Mouse (Mus musculus): ENCODE data around the gene Akna. TPM values are rescaled to one million over a fixed set of nuclear protein-coding genes. Genes with fewer than 3 reads are reported as not detected.
A peak's percentile ranks its signal among the peaks of the same experiment; 100 is the strongest.

Akna gene
- polyA plus RNA-seq, 1 experiment = 61.0 TPM

- no peak for TF ChIP-seq POLR2A (IDR thresholded peaks at IDR 0.05; ENCODE audit: control insufficient read depth, low read depth, low read length)
- TF ChIP-seq CTCF (IDR thresholded peaks at IDR 0.05; ENCODE audit: control insufficient read depth, insufficient read depth, insufficient replicate concordance, low read depth, low read length) = no peak
- H3K27me3 ChIP-seq (ENCODE audit: control insufficient read depth, insufficient read depth, low read length) = no peaks in the 10 kb centered on the region
- no peak overlapping the region for H3K27ac ChIP-seq (ENCODE audit: control insufficient read depth, insufficient read depth, low read depth, low read length)
- H3K4me3 ChIP-seq (ENCODE audit: control insufficient read depth, low read depth, low read length) = no peak overlapping the region
- no peaks in the 10 kb centered on the region for H3K36me3 ChIP-seq (ENCODE audit: control insufficient read depth, insufficient read depth, low read length)
- H3K4me1 ChIP-seq (ENCODE audit: control insufficient read depth, insufficient read depth, low read length) = no peaks in the 10 kb centered on the region
Measured at GRCm38 (mm10) chr4:63370897-63371296, 32.3 kb downstream of the Akna start.

GRCm38 (mm10) chr4:63368577-63368976, 34.6 kb downstream of the Akna start:
- peak; percentile 99 for TF ChIP-seq CTCF (IDR thresholded peaks at IDR 0.05; ENCODE audit: control insufficient read depth, insufficient read depth, insufficient replicate concordance, low read depth, low read length)
- no peak for TF ChIP-seq POLR2A (IDR thresholded peaks at IDR 0.05; ENCODE audit: control insufficient read depth, low read depth, low read length)

GRCm38 (mm10) chr4:63362150-63362549, 41.0 kb downstream of the Akna start, which contains the start of gene Orm2:
Gene Orm2, plus strand, starts transcription at chr4:63362449.
- H3K27ac ChIP-seq (ENCODE audit: control insufficient read depth, insufficient read depth, low read depth, low read length) = no peak within 1 kb of the TSS
- no peak for TF ChIP-seq CTCF (IDR thresholded peaks at IDR 0.05; ENCODE audit: control insufficient read depth, insufficient read depth, insufficient replicate concordance, low read depth, low read length)
- TF ChIP-seq POLR2A (IDR thresholded peaks at IDR 0.05; ENCODE audit: control insufficient read depth, low read depth, low read length) = no peak
- H3K27me3 ChIP-seq (ENCODE audit: control insufficient read depth, insufficient read depth, low read length) = no peaks in the 10 kb centered on the region
- no peak within 1 kb of the TSS for H3K4me3 ChIP-seq (ENCODE audit: control insufficient read depth, low read depth, low read length)
- H3K36me3 ChIP-seq (ENCODE audit: control insufficient read depth, insufficient read depth, low read length) = no peaks in the 10 kb centered on the region
- no peaks in the 10 kb centered on the region for H3K4me1 ChIP-seq (ENCODE audit: control insufficient read depth, insufficient read depth, low read length)

More at GRCm38 (mm10) chr4:63368577-63368976, 34.6 kb downstream of the Akna start:
- Histone ChIP-seq H3K36me3 (ENCODE audit: control insufficient read depth, insufficient read depth, low read length) (no peaks in the 10 kb centered on the region), H3K27ac (ENCODE audit: control insufficient read depth, insufficient read depth, low read depth, low read length) (no peak overlapping the region), H3K4me1 (ENCODE audit: control insufficient read depth, insufficient read depth, low read length) (no peaks in the 10 kb centered on the region), H3K27me3 (ENCODE audit: control insufficient read depth, insufficient read depth, low read length) (no peaks in the 10 kb centered on the region), H3K4me3 (ENCODE audit: control insufficient read depth, low read depth, low read length) (no peak overlapping the region)

- no peak overlapping the region for H3K27ac ChIP-seq (ENCODE audit: control insufficient read depth, insufficient read depth, low read depth, low read length)
- H3K36me3 ChIP-seq (ENCODE audit: control insufficient read depth, insufficient read depth, low read length) = no peaks in the 10 kb centered on the region
- H3K27me3 ChIP-seq (ENCODE audit: control insufficient read depth, insufficient read depth, low read length) = no peaks in the 10 kb centered on the region
- no peak overlapping the region for H3K4me3 ChIP-seq (ENCODE audit: control insufficient read depth, low read depth, low read length)
- no peaks in the 10 kb centered on the region for H3K4me1 ChIP-seq (ENCODE audit: control insufficient read depth, insufficient read depth, low read length)
- TF ChIP-seq POLR2A (IDR thresholded peaks at IDR 0.05; ENCODE audit: control insufficient read depth, low read depth, low read length) (no peak), CTCF (IDR thresholded peaks at IDR 0.05; ENCODE audit: control insufficient read depth, insufficient read depth, insufficient replicate concordance, low read depth, low read length) (no peak)
Measured at GRCm38 (mm10) chr4:63359861-63360260, 43.3 kb downstream of the Akna start.

GRCm38 (mm10) chr4:63356981-63357570, 46.1 kb downstream of the Akna start:
- Histone ChIP-seq H3K27ac (ENCODE audit: control insufficient read depth, insufficient read depth, low read depth, low read length) (no peak overlapping the region), H3K4me1 (ENCODE audit: control insufficient read depth, insufficient read depth, low read length) (no peaks in the 10 kb centered on the region), H3K36me3 (ENCODE audit: control insufficient read depth, insufficient read depth, low read length) (no peaks in the 10 kb centered on the region), H3K27me3 (ENCODE audit: control insufficient read depth, insufficient read depth, low read length) (no peaks in the 10 kb centered on the region), H3K4me3 (ENCODE audit: control insufficient read depth, low read depth, low read length) (no peak overlapping the region)
- TF ChIP-seq CTCF (IDR thresholded peaks at IDR 0.05; ENCODE audit: control insufficient read depth, insufficient read depth, insufficient replicate concordance, low read depth, low read length) = no peak

GRCm38 (mm10) chr4:63355877-63356665, 47.1 kb downstream of the Akna start, which contains the start of gene Orm3:
Gene Orm3, plus strand, starts transcription at chr4:63356162.
- Histone ChIP-seq H3K27ac (ENCODE audit: control insufficient read depth, insufficient read depth, low read depth, low read length) (no peak within 1 kb of the TSS), H3K27me3 (ENCODE audit: control insufficient read depth, insufficient read depth, low read length) (no peaks in the 10 kb centered on the region), H3K36me3 (ENCODE audit: control insufficient read depth, insufficient read depth, low read length) (no peaks in the 10 kb centered on the region), H3K4me3 (ENCODE audit: control insufficient read depth, low read depth, low read length) (no peak within 1 kb of the TSS), H3K4me1 (ENCODE audit: control insufficient read depth, insufficient read depth, low read length) (no peaks in the 10 kb centered on the region)
- no peak for TF ChIP-seq CTCF (IDR thresholded peaks at IDR 0.05; ENCODE audit: control insufficient read depth, insufficient read depth, insufficient replicate concordance, low read depth, low read length)
- TF ChIP-seq POLR2A (IDR thresholded peaks at IDR 0.05; ENCODE audit: control insufficient read depth, low read depth, low read length) = no peak

- Histone ChIP-seq H3K4me1 (ENCODE audit: control insufficient read depth, insufficient read depth, low read length) (no peaks in the 10 kb centered on the region), H3K27me3 (ENCODE audit: control insufficient read depth, insufficient read depth, low read length) (no peaks in the 10 kb centered on the region), H3K36me3 (ENCODE audit: control insufficient read depth, insufficient read depth, low read length) (no peaks in the 10 kb centered on the region), H3K4me3 (ENCODE audit: control insufficient read depth, low read depth, low read length) (no peak overlapping the region), H3K27ac (ENCODE audit: control insufficient read depth, insufficient read depth, low read depth, low read length) (no peak overlapping the region)
- TF ChIP-seq CTCF (IDR thresholded peaks at IDR 0.05; ENCODE audit: control insufficient read depth, insufficient read depth, insufficient replicate concordance, low read depth, low read length) (no peak), POLR2A (IDR thresholded peaks at IDR 0.05; ENCODE audit: control insufficient read depth, low read depth, low read length) (no peak)
Measured at GRCm38 (mm10) chr4:63348524-63348923, 54.6 kb downstream of the Akna start.
